Mouse (Mus musculus): Measurements from ENCODE around the gene Acsf3.

DNA sequence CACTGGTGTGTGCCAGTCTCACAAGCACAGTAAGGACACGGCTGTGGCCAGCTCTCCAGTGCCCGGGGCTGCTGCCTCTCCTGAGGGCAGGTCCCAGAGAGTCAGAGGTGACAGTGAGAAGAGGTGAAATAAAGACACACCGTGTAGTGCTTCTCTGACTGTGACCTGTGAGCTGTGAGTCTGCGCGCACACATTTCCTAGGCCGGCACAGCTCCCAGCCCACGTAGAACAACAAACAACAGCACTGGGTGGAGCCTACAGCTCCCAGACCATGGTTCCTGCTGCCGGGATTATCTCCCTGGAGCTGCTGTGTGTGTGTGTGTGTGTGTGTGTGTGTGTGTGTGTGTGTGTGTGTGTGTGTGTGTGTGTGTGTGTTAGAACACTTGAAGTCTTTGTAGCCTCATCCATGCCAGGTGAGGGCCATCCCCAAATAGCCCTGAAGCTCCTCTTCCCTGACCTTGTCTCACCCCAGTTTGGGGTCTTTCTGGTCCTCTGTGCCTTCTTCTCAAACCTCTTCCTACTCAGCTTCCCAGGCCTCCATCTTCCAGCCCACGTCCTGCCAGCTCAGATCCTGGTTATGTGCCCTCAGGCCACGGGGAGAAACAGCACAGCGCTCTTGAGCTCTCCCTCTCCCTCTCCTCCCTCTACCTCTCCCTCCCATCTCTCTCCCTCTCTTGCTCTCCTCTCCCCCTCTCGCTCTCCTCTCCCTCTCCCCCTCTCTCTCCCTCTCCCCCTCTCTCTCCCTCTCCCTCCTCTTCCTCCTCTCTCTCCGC, 42.6 kb downstream of the Acsf3 start:
- TF ChIP-seq CTCF (IDR thresholded peaks at IDR 0.05; ENCODE audit: low read depth, low read length) (no peak), POLR2A (IDR thresholded peaks at IDR 0.05; ENCODE audit: extremely low read depth, insufficient read depth, low read length) (no peak)
